Mouse (Mus musculus) CH12.LX (cell line): Measurements from ENCODE around the gene Osgin1. TPM values are rescaled to one million over a fixed set of nuclear protein-coding genes. Genes with fewer than 3 reads are reported as not detected.

Experiments used
- DNase-seq: peaks from one replicate; pipeline ENCODE4 v3.0.0-alpha.2; 2013; ENCODE audit errors: extremely low read depth
- H3K27ac ChIP-seq: 2 replicates; pipeline ENCODE4 v1.5.1; 2012; ENCODE audit warnings: low read depth, mild to moderate bottlenecking, control low read depth, moderate library complexity; ENCODE audit not compliant: insufficient read depth
- H3K27me3 ChIP-seq: replicated peaks from 2 replicates; pipeline ENCODE3; 2012; ENCODE audit warnings: inconsistent platforms
- H3K36me3 ChIP-seq, 2 experiments: replicated peaks in 1 of 2; 2 replicates each; pipeline versions ENCODE3 to v1.6.1; 2012; ENCODE audit warnings: inconsistent platforms in 1 of 2, low read length in 1 of 2, mild to moderate bottlenecking in 1 of 2, mixed read lengths in 1 of 2, moderate library complexity in 1 of 2; ENCODE audit not compliant: control insufficient read depth in 1 of 2, insufficient read depth in 1 of 2
- H3K4me1 ChIP-seq, 2 experiments: 2 replicates each; pipeline ENCODE4 v1.6.1; 2012; ENCODE audit warnings: inconsistent platforms in 1 of 2, moderate library complexity in 1 of 2; ENCODE audit not compliant: insufficient read depth in 2 of 2, control insufficient read depth in 1 of 2
- H3K4me2 ChIP-seq: 2 replicates; pipeline ENCODE4 v1.6.1; 2012; ENCODE audit warnings: low read depth, mild to moderate bottlenecking, control low read depth; ENCODE audit not compliant: poor library complexity, insufficient read depth, severe bottlenecking
- H3K4me3 ChIP-seq, 3 experiments: fragments of 150-350 bp in 1 of 3; sonication (generic) in 1 of 3; replicated peaks in 1 of 3; 2 replicates each; pipeline versions ENCODE3 to v1.5.1; 2011 to 2012; ENCODE audit warnings: low read depth in 2 of 3, low read length in 2 of 3, mild to moderate bottlenecking in 2 of 3, moderate library complexity in 2 of 3, control low read depth in 1 of 3, improper control_type of control experiment in 1 of 3, inconsistent platforms in 1 of 3, mixed read lengths in 1 of 3; ENCODE audit not compliant: poor library complexity in 1 of 3
- H3K79me2 ChIP-seq: replicated peaks from 2 replicates; pipeline ENCODE4 v1.6.1; 2012; ENCODE audit warnings: mild to moderate bottlenecking, moderate library complexity; ENCODE audit not compliant: control insufficient read depth, poor library complexity, insufficient read depth, severe bottlenecking; ENCODE audit errors: extremely low read depth
- H3K9ac ChIP-seq: 2 replicates; pipeline ENCODE4 v1.6.1; 2012; ENCODE audit warnings: low read depth, mild to moderate bottlenecking, control low read depth, moderate library complexity; ENCODE audit not compliant: insufficient read depth
- H3K9me3 ChIP-seq: replicated peaks from 2 replicates; pipeline ENCODE3; 2012; ENCODE audit warnings: low read length, inconsistent platforms, mixed read lengths
- CHD2 ChIP-seq: IDR thresholded peaks from 2 replicates; pipeline ENCODE4 v1.6.1; 2011; ENCODE audit warnings: low read length, improper control_type of control experiment
- CTCF ChIP-seq, 2 experiments: IDR thresholded peaks in 1 of 2; conservative IDR thresholded peaks in 1 of 2; 2 replicates each; pipeline ENCODE4 v1.5.1; 2011 to 2012; ENCODE audit warnings: low read depth in 2 of 2, low read length in 2 of 2, improper control_type of control experiment in 1 of 2, inconsistent platforms in 1 of 2, mild to moderate bottlenecking in 1 of 2, moderate library complexity in 1 of 2
- JUN ChIP-seq: IDR thresholded peaks from 2 replicates; pipeline ENCODE4 v1.6.1; 2011; ENCODE audit warnings: low read depth, mild to moderate bottlenecking, low read length, improper control_type of control experiment, moderate library complexity; ENCODE audit not compliant: insufficient read depth
- JUND ChIP-seq: conservative IDR thresholded peaks from 2 replicates; pipeline ENCODE4 v1.6.1; 2011; ENCODE audit warnings: low read depth, low read length, improper control_type of control experiment
- KAT2A ChIP-seq: IDR thresholded peaks from 2 replicates; pipeline ENCODE4 v1.6.1; 2012; ENCODE audit warnings: low read length, improper control_type of control experiment, inconsistent platforms; ENCODE audit not compliant: insufficient replicate concordance
- MAFK ChIP-seq: IDR thresholded peaks from 2 replicates; pipeline ENCODE4 v1.6.1; 2011; ENCODE audit warnings: low read length, improper control_type of control experiment; ENCODE audit not compliant: insufficient replicate concordance
- MEF2A ChIP-seq: IDR thresholded peaks from 2 replicates; pipeline ENCODE4 v1.6.1; 2014; ENCODE audit warnings: low read depth, mild to moderate bottlenecking, inconsistent platforms, low read length, improper control_type of control experiment, borderline replicate concordance
- NELFE ChIP-seq: IDR thresholded peaks from 2 replicates; pipeline ENCODE4 v1.6.1; 2011; ENCODE audit warnings: low read depth, low read length, improper control_type of control experiment
- PAX5 ChIP-seq: IDR thresholded peaks from 2 replicates; pipeline ENCODE4 v1.6.1; 2012; ENCODE audit warnings: low read length, inconsistent platforms, mixed read lengths
- POLR2AphosphoS2 ChIP-seq: IDR thresholded peaks from 2 replicates; pipeline ENCODE4 v1.6.1; 2011; ENCODE audit warnings: low read depth, low read length, improper control_type of control experiment
- RAD21 ChIP-seq: IDR thresholded peaks from 2 replicates; pipeline ENCODE4 v1.6.1; 2011; ENCODE audit warnings: low read depth, mild to moderate bottlenecking, low read length, improper control_type of control experiment, moderate library complexity
- SMC3 ChIP-seq: IDR thresholded peaks from 2 replicates; pipeline ENCODE4 v1.6.1; 2011; ENCODE audit warnings: low read depth, low read length, improper control_type of control experiment
- UBTF ChIP-seq: IDR thresholded peaks from 2 replicates; pipeline ENCODE4 v1.6.1; 2012; ENCODE audit warnings: low read depth, mild to moderate bottlenecking, inconsistent platforms, low read length, improper control_type of control experiment, moderate library complexity
- USF2 ChIP-seq: conservative IDR thresholded peaks from 2 replicates; pipeline ENCODE4 v1.6.1; 2011; ENCODE audit warnings: low read depth, low read length, improper control_type of control experiment
- ZC3H11A ChIP-seq: IDR thresholded peaks from 2 replicates; pipeline ENCODE4 v1.6.1; 2012; ENCODE audit warnings: low read depth, mild to moderate bottlenecking, inconsistent platforms, low read length, improper control_type of control experiment
- dilution Hi-C: fragments of 300-500 bp; cut with MboI; formaldehyde crosslinking; loops from 2 replicates; pipeline ENCODE4 v1.14.3; 2020; ENCODE audit warnings: low sequenced_read_pairs; ENCODE audit not compliant: extremely low pct_unique_long_range_greater_than_20kb, extremely low pct_ligation_motif_present
- in situ Hi-C: fragments of 300-500 bp; cut with MboI; formaldehyde crosslinking; loops from 3 replicates; pipeline ENCODE4 v1.14.3; 2019; ENCODE audit warnings: low sequenced_read_pairs, low pct_ligation_motif_present, low pct_unique_long_range_greater_than_20kb, mixed read lengths
- polyA plus RNA-seq: library from polyadenylated mRNA; unstranded; fragments of >175 nt; gene quantifications from 2 replicates; pipeline ENCODE4 v1.2.1, GENCODE M21; 2012; ENCODE audit warnings: low read depth; ENCODE audit not compliant: insufficient read length
- total RNA-seq, 2 experiments: library from RNA; depleted of rRNA; stranded (reverse); fragments of 300-350 nt in 1 of 2; fragments of >200 nt in 1 of 2; gene quantifications; 2 replicates each; pipeline ENCODE4 v1.2.3; 2012 to 2014

The Osgin1 gene
- total and polyA plus RNA-seq, 3 experiments = 0.15 to 3.0 (median 0.47) TPM

GRCm38 (mm10) chr8:119442013-119442412 is 8.1 kb downstream of the Osgin1 start:
- no peaks in the 10 kb centered on the region for H3K79me2 ChIP-seq
- in situ Hi-C loops = no loop called here
- H3K4me1 ChIP-seq = peaks cover 10 to 40% of the 10 kb centered on the region in 2 experiments

GRCm38 (mm10) chr8:119442970-119443369 is 9.0 kb downstream of the Osgin1 start:
- dilution Hi-C loops = no loop called here
- DNase-seq = no peak
- Histone ChIP-seq H3K79me2 (no peaks in the 10 kb centered on the region), H3K9ac (no peak overlapping the region), H3K27me3 (no peaks in the 10 kb centered on the region), H3K4me3 (no peak overlapping the region), H3K36me3 (peaks cover 12 to 52% of the 10 kb centered on the region in 2 experiments)
- no peak for TF ChIP-seq MEF2A
- TF ChIP-seq JUN = no peak
- TF ChIP-seq, all 38 proteins: peak for 0
- in situ Hi-C loops = no loop called here
- no peak overlapping the region for H3K4me2 ChIP-seq
- peaks cover 2 to 31% of the 10 kb centered on the region in 2 experiments; a peak in 2 of 4 replicates for H3K4me1 ChIP-seq
- no peak overlapping the region for H3K27ac ChIP-seq
- H3K9me3 ChIP-seq = no peaks in the 10 kb centered on the region

More at GRCm38 (mm10) chr8:119442013-119442412, 8.1 kb downstream of the Osgin1 start:
- no peak overlapping the region for H3K4me2 ChIP-seq
- no peaks in the 10 kb centered on the region for H3K9me3 ChIP-seq
- DNase-seq = no peak
- peaks cover 12 to 52% of the 10 kb centered on the region in 2 experiments for H3K36me3 ChIP-seq
- H3K9ac ChIP-seq = no peak overlapping the region
- dilution Hi-C loops = no loop called here
- no peak for TF ChIP-seq ZC3H11A
- TF ChIP-seq PAX5 = no peak
- TF ChIP-seq POLR2AphosphoS2 = no peak
- TF ChIP-seq MEF2A = no peak
- TF ChIP-seq JUND = no peak
- no peak for TF ChIP-seq MAFK
- TF ChIP-seq CTCF (conservative IDR thresholded peaks at IDR 0.05 in 1 of 2, IDR thresholded peaks at IDR 0.05 in 1 of 2; ENCODE audit: low read depth in 2 of 2, low read length in 2 of 2) = no peak
- TF ChIP-seq USF2 = no peak
- no peak for TF ChIP-seq NELFE
- TF ChIP-seq KAT2A = no peak
- no peak overlapping the region for H3K27ac ChIP-seq
- H3K27me3 ChIP-seq = no peaks in the 10 kb centered on the region
- no peak overlapping the region for H3K4me3 ChIP-seq

GRCm38 (mm10) chr8:119446211-119446989 is 12.5 kb downstream of the Osgin1 start, which contains the start of gene Necab2:
Gene Necab2 (plus strand): TSS chr8:119446719.
- dilution Hi-C loops = no loop called here
- H3K4me2 ChIP-seq = no peak within 1 kb of the TSS
- H3K27me3 ChIP-seq = no peaks in the 10 kb centered on the region
- TF ChIP-seq CHD2 (peak; percentile 47; the same call in 1 of the 2 replicates), CTCF (conservative IDR thresholded peaks at IDR 0.05 in 1 of 2, IDR thresholded peaks at IDR 0.05 in 1 of 2; ENCODE audit: low read depth in 2 of 2, low read length in 2 of 2) (peak in 1 of 2 experiments; percentile 65; a peak in 2 of 4 replicates), UBTF (no peak), SMC3 (peak; percentile 43), JUN (no peak), RAD21 (peak; percentile 23)
- TF ChIP-seq, all 38 proteins: peak for 4
- Histone ChIP-seq H3K79me2 (no peaks in the 10 kb centered on the region), H3K9me3 (no peaks in the 10 kb centered on the region), H3K4me3 (no peak within 1 kb of the TSS), H3K4me1 (peaks cover 0 to 12% of the 10 kb centered on the region in 2 experiments; a peak in 2 of 4 replicates), H3K36me3 (peaks cover 12 to 46% of the 10 kb centered on the region in 2 experiments), H3K27ac (no peak within 1 kb of the TSS), H3K9ac (no peak within 1 kb of the TSS)
- DNase-seq = no peak
- in situ Hi-C loops = loop anchor here (5.0 kb wide), 1 partner anchor 34 kb away; no protein-coding TSS in a partner anchor
